Mouse (Mus musculus) ovary, adult 10 weeks (tissue): ENCODE data around the gene Mtx2. TPM values are rescaled to one million over a fixed set of nuclear protein-coding genes. Genes with fewer than 3 reads are reported as not detected.

ENCODE experiments used
- polyA plus RNA-seq: library from polyadenylated mRNA; stranded (reverse); fragments of 350-450 nt; fragmentation: Illumina TruSeq; extraction: RNeasy Lipid Tissue Mini Kit (QIAGEN cat#74804); gene quantifications from one replicate; pipeline ENCODE4 v1.2.3, GENCODE M21; 2014

Mtx2 gene
- 156 TPM for polyA plus RNA-seq

DNA sequence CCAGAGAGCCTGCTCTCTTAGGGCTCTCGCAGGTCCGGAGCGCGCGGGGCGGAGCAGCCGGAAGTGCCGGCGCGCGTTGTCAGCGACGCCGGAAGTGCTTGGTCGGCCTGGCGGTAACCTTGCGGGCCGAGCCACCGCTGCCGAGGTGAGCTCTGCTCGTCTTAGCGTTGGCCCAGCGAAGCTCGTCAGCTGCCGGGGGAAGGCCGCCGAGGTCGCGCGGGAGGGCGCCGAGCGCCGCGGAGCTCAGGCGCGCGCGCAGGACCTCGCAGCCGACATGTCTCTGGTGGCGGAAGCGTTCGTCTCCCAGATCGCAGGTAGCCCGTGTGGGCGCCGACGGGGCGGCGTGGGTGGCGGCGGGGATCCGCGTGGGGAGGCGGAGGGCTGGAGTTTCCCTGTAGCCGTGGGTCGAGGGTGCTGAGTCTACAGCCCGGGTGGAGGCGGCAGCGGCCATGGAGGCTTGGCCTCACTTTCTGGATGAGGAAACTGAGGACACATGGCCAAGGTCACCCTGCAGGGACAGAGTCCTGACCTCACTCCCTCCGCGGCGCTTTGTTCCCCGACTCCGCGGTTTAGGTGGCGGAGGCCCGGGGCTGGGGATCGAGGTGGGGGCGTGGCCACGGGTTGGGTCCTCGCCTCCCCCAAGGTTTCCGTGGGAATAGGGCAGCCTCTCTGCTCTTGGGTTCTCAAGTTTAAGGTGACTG lies at the start of gene Mtx2:
Mtx2 (plus strand) TSS at position 74 of the 701 bp plus-strand sequence.

Other genes starting within 250 kb of the Mtx2 start
- 48.7 TPM for gene Lnpk, start 246.4 kb upstream of the Mtx2 start, polyA plus RNA-seq
- gene Evx2, start 166.2 kb upstream of the Mtx2 start, polyA plus RNA-seq, result not detected
- not detected for gene Hoxd13, start 157.5 kb upstream of the Mtx2 start, polyA plus RNA-seq
- gene Hoxd12, start 150.8 kb upstream of the Mtx2 start, polyA plus RNA-seq, result not detected
- gene Hoxd11, start 146.2 kb upstream of the Mtx2 start, polyA plus RNA-seq, result 4.8 TPM
- gene Hoxd10, start 133.9 kb upstream of the Mtx2 start, polyA plus RNA-seq, result 25.6 TPM
- 26.6 TPM for gene Hoxd9, start 128.1 kb upstream of the Mtx2 start, polyA plus RNA-seq
- 70.2 TPM for gene Hoxd8, start 121.2 kb upstream of the Mtx2 start, polyA plus RNA-seq
- gene Hoxd3, start 113.9 kb upstream of the Mtx2 start, polyA plus RNA-seq, result 1.6 TPM
- gene Hoxd4, start 113.9 kb upstream of the Mtx2 start, polyA plus RNA-seq, result 4.2 TPM
- gene Gm28230, start 99.1 kb upstream of the Mtx2 start, polyA plus RNA-seq, result 0.48 TPM
- not detected for gene Hoxd1, start 62.8 kb upstream of the Mtx2 start, polyA plus RNA-seq